Mouse (Mus musculus): ENCODE data around the gene Chrdl2. TPM values are rescaled to one million over a fixed set of nuclear protein-coding genes. Genes with fewer than 3 reads are reported as not detected.
"Not testable (repeated sequence)": the region's sequence is repeated elsewhere in the genome, so short reads cannot be mapped to it uniquely, and the experiment has no call there.

The Chrdl2 gene
- polyA plus RNA-seq, 1 experiment from 2014 or later: 1.1 TPM

GRCm38 (mm10) chr7:100036495-100036894, 30.5 kb downstream of the Chrdl2 start:
- no peak overlapping the region for H3K27ac ChIP-seq (ENCODE audit: low read depth)
- DNase-seq (ENCODE audit: low spot score) (no peak), ATAC-seq (replicated peaks; ENCODE audit: low FRiP score, low TSS enrichment, low read depth) (no peak)
- no peak overlapping the region for H3K9ac ChIP-seq (ENCODE audit: low read length)
- no peak overlapping the region for H3K4me2 ChIP-seq (ENCODE audit: low read length)
- no peaks in the 10 kb centered on the region for H3K27me3 ChIP-seq (replicated peaks; ENCODE audit: control insufficient read depth, insufficient read depth, low read length)
- H3K36me3 ChIP-seq (ENCODE audit: control insufficient read depth, insufficient read depth, low read length): no peaks in the 10 kb centered on the region
- H3K9me3 ChIP-seq (ENCODE audit: control insufficient read depth, low read length): no peaks in the 10 kb centered on the region
- H3K4me1 ChIP-seq (replicated peaks; ENCODE audit: control insufficient read depth, insufficient read depth, low read length): no peaks in the 10 kb centered on the region
- WGBS: 63% methylated on average over 3 of the region's 3 CpGs
- H3K4me3 ChIP-seq (ENCODE audit: low read depth, low read length): no peak overlapping the region

DNA sequence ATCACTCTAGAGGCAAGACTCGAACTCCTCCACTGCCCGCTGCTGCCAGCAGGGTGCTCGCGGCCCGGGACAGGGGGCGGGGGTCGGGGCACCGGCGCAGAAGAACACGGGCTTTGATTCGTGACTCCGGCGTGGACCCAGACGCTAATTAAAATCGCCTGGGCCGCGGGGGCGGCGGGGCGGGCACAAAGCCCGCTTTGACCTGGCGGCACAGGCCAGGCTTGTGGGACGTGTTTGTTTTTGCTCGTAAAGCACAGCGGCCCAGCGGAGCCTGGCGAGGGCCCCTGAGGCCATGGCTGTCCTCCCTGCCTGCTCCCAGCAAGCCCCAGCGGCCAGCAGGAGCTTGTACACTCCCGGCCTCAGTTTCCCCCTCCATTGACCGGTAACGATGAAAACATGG, 36.1 kb downstream of the Chrdl2 start:
- Histone ChIP-seq H3K4me1 (replicated peaks; ENCODE audit: control insufficient read depth, insufficient read depth, low read length) (peaks cover 11% of the 10 kb centered on the region), H3K9me3 (ENCODE audit: control insufficient read depth, low read length) (no peaks in the 10 kb centered on the region), H3K9ac (ENCODE audit: low read length) (no peak overlapping the region), H3K4me3 (ENCODE audit: low read depth, low read length) (no peak overlapping the region), H3K27ac (ENCODE audit: low read depth) (no peak overlapping the region), H3K4me2 (ENCODE audit: low read length) (peak overlapping the region; percentile 1; the same call in 1 of the 2 replicates), H3K36me3 (ENCODE audit: control insufficient read depth, insufficient read depth, low read length) (no peaks in the 10 kb centered on the region), H3K27me3 (replicated peaks; ENCODE audit: control insufficient read depth, insufficient read depth, low read length) (no peaks in the 10 kb centered on the region; the same call in 1 of the 2 replicates)
- WGBS: 20% methylated on average over 31 of the region's 31 CpGs
- DNase-seq (ENCODE audit: low spot score): no peak
- no peak for ATAC-seq (replicated peaks; ENCODE audit: low FRiP score, low TSS enrichment, low read depth)

GRCm38 (mm10) chr7:100043096-100043495, 37.1 kb downstream of the Chrdl2 start:
- H3K9me3 ChIP-seq (ENCODE audit: control insufficient read depth, low read length): no peaks in the 10 kb centered on the region
- no peak overlapping the region for H3K4me3 ChIP-seq (ENCODE audit: low read depth, low read length)
- no peaks in the 10 kb centered on the region; the same call in 1 of the 2 replicates for H3K27me3 ChIP-seq (replicated peaks; ENCODE audit: control insufficient read depth, insufficient read depth, low read length)
- H3K4me1 ChIP-seq (replicated peaks; ENCODE audit: control insufficient read depth, insufficient read depth, low read length): peaks cover 11% of the 10 kb centered on the region
- no peak overlapping the region for H3K4me2 ChIP-seq (ENCODE audit: low read length)
- 89% methylated on average over 5 of the region's 5 CpGs for WGBS
- H3K36me3 ChIP-seq (ENCODE audit: control insufficient read depth, insufficient read depth, low read length): no peaks in the 10 kb centered on the region
- H3K27ac ChIP-seq (ENCODE audit: low read depth): no peak overlapping the region
- no peak overlapping the region for H3K9ac ChIP-seq (ENCODE audit: low read length)
- DNase-seq (ENCODE audit: low spot score) (no peak), ATAC-seq (replicated peaks; ENCODE audit: low FRiP score, low TSS enrichment, low read depth) (no peak)

- Histone ChIP-seq H3K9ac (ENCODE audit: low read length) (no peak overlapping the region), H3K4me2 (ENCODE audit: low read length) (no peak overlapping the region), H3K4me3 (ENCODE audit: low read depth, low read length) (no peak overlapping the region), H3K4me1 (replicated peaks; ENCODE audit: control insufficient read depth, insufficient read depth, low read length) (peaks cover 11% of the 10 kb centered on the region), H3K36me3 (ENCODE audit: control insufficient read depth, insufficient read depth, low read length) (no peaks in the 10 kb centered on the region), H3K27ac (ENCODE audit: low read depth) (no peak overlapping the region), H3K9me3 (ENCODE audit: control insufficient read depth, low read length) (no peaks in the 10 kb centered on the region), H3K27me3 (replicated peaks; ENCODE audit: control insufficient read depth, insufficient read depth, low read length) (no peaks in the 10 kb centered on the region; the same call in 1 of the 2 replicates)
- WGBS: 27% methylated on average over 4 of the region's 4 CpGs
- no peak for ATAC-seq (replicated peaks; ENCODE audit: low FRiP score, low TSS enrichment, low read depth)
- DNase-seq (ENCODE audit: low spot score): no peak
Measured at GRCm38 (mm10) chr7:100043605-100044031, 37.6 kb downstream of the Chrdl2 start.

DNA sequence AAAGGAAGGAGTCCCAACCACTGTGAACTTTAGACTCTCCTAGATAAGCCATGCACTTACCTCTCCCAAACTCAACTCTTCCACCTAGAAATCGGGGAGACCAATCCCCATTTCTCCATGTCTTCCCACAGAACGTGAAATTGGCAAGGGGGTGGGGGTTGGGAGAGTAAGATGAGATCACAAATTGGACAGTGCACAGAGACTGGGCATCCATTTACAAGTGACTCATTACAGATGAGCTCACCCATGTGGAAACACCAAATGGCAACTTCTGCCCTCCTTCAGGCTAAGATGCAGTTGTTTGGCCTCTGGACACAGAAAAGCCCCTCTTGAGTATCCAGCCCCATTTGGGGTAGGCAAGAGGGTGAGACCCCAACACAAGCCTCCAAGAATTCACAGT, 40.5 kb downstream of the Chrdl2 start:
- DNase-seq (ENCODE audit: low spot score) (no peak), ATAC-seq (replicated peaks; ENCODE audit: low FRiP score, low TSS enrichment, low read depth) (no peak)
- Histone ChIP-seq H3K9me3 (ENCODE audit: control insufficient read depth, low read length) (no peaks in the 10 kb centered on the region), H3K27ac (ENCODE audit: low read depth) (no peak overlapping the region), H3K9ac (ENCODE audit: low read length) (no peak overlapping the region), H3K4me1 (replicated peaks; ENCODE audit: control insufficient read depth, insufficient read depth, low read length) (peaks cover 11% of the 10 kb centered on the region), H3K4me3 (ENCODE audit: low read depth, low read length) (no peak overlapping the region), H3K36me3 (ENCODE audit: control insufficient read depth, insufficient read depth, low read length) (no peaks in the 10 kb centered on the region), H3K4me2 (ENCODE audit: low read length) (no peak overlapping the region), H3K27me3 (replicated peaks; ENCODE audit: control insufficient read depth, insufficient read depth, low read length) (no peaks in the 10 kb centered on the region; the same call in 1 of the 2 replicates)
- 75% methylated on average over 2 of the region's 2 CpGs for WGBS

- ATAC-seq (replicated peaks; ENCODE audit: low FRiP score, low TSS enrichment, low read depth) (no peak), DNase-seq (ENCODE audit: low spot score) (no peak)
- no peak overlapping the region for H3K4me3 ChIP-seq (ENCODE audit: low read depth, low read length)
- H3K27me3 ChIP-seq (replicated peaks; ENCODE audit: control insufficient read depth, insufficient read depth, low read length): no peaks in the 10 kb centered on the region
- H3K36me3 ChIP-seq (ENCODE audit: control insufficient read depth, insufficient read depth, low read length): no peaks in the 10 kb centered on the region
- H3K4me1 ChIP-seq (replicated peaks; ENCODE audit: control insufficient read depth, insufficient read depth, low read length): no peaks in the 10 kb centered on the region
- H3K4me2 ChIP-seq (ENCODE audit: low read length): no peak overlapping the region
- no peak overlapping the region for H3K27ac ChIP-seq (ENCODE audit: low read depth)
- no peak overlapping the region for H3K9ac ChIP-seq (ENCODE audit: low read length)
- WGBS: 63% methylated on average over 4 of the region's 4 CpGs
- no peaks in the 10 kb centered on the region for H3K9me3 ChIP-seq (ENCODE audit: control insufficient read depth, low read length)
Measured at GRCm38 (mm10) chr7:100051904-100052303, 45.9 kb downstream of the Chrdl2 start.

DNA sequence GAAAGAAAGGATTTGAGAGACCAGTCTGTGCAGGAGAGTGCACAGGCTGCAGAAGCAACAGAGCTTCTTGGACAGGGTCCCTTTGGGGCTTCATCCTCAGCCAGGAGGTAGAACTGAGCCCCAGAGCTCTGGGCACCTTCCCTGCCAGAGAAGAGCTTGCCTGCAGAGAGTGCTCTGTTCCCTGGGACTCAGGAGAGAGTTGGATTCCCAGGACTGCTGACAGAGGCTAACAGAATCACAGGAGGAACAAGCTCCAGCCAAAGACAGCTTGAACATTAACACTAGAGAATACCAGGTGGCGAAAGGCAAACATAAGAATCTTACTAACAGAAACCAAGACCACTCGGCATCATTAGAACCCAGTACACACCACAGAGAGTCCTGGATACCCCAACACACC, 47.0 kb downstream of the Chrdl2 start:
- H3K4me2 ChIP-seq (ENCODE audit: low read length); H3K9ac ChIP-seq (ENCODE audit: low read length); H3K27ac ChIP-seq (ENCODE audit: low read depth); ATAC-seq (replicated peaks; ENCODE audit: low FRiP score, low TSS enrichment, low read depth); H3K9me3 ChIP-seq (ENCODE audit: control insufficient read depth, low read length); H3K4me1 ChIP-seq (replicated peaks; ENCODE audit: control insufficient read depth, insufficient read depth, low read length); H3K27me3 ChIP-seq (replicated peaks; ENCODE audit: control insufficient read depth, insufficient read depth, low read length); DNase-seq (ENCODE audit: low spot score); H3K36me3 ChIP-seq (ENCODE audit: control insufficient read depth, insufficient read depth, low read length); H3K4me3 ChIP-seq (ENCODE audit: low read depth, low read length): not testable (repeated sequence)
- 85% methylated on average over 2 of the region's 2 CpGs for WGBS

DNA sequence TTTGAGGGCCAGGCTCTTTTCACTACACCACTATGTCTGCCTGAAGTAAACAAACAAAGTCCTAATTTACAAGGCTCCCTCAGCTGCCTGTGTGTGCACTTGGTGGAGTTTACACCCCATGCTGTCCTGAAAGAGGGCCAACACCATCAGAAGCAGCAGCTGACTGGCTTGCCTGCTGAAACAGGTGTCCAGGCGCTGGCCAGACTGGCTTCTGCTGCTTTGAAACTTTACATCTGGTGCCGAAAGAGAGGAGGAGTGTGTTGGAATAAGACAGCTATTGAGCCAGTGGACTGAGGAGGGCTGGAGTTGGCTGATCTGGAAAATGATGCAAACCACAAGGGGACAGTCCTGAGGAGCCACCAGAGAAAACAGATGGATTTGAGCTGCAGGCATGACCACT, 68.0 kb downstream of the Chrdl2 start:
- Histone ChIP-seq H3K36me3 (ENCODE audit: control insufficient read depth, insufficient read depth, low read length) (peaks cover under 1% of the 10 kb centered on the region; the same call in 1 of the 2 replicates), H3K9me3 (ENCODE audit: control insufficient read depth, low read length) (no peaks in the 10 kb centered on the region), H3K4me1 (replicated peaks; ENCODE audit: control insufficient read depth, insufficient read depth, low read length) (peaks cover 6% of the 10 kb centered on the region; the same call in 1 of the 2 replicates), H3K27me3 (replicated peaks; ENCODE audit: control insufficient read depth, insufficient read depth, low read length) (no peaks in the 10 kb centered on the region), H3K4me2 (ENCODE audit: low read length) (no peak overlapping the region), H3K9ac (ENCODE audit: low read length) (no peak overlapping the region), H3K27ac (ENCODE audit: low read depth) (no peak overlapping the region), H3K4me3 (ENCODE audit: low read depth, low read length) (no peak overlapping the region)
- ATAC-seq (replicated peaks; ENCODE audit: low FRiP score, low TSS enrichment, low read depth) (0 out of 2 replicates have a peak, but pooled peaks have one; percentile 23), DNase-seq (ENCODE audit: low spot score) (peak; percentile 53)
- WGBS: 49% methylated on average over 2 of the region's 2 CpGs

DNA sequence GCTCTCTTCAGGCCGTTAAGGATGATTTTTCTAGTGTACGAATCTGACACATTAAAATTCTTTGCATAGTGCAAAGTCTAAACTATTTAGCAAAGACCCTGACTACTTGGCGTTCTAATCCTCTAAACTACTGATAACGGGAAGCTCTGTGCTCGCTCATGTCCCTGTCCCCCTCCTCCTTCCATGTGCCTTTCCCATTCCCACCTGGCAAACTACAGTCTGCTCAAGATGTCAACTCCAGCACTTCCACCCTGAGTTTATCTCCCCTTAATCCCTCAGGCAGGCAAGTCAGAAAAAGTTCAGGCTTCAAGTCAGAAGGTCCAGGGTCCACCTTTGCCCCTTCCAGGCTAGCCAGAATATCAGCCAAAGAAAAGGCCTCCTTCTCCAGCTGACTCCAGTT, 70.3 kb downstream of the Chrdl2 start:
- H3K4me1 ChIP-seq (replicated peaks; ENCODE audit: control insufficient read depth, insufficient read depth, low read length): peaks cover 6% of the 10 kb centered on the region; the same call in 1 of the 2 replicates
- WGBS: 42% methylated on average over 5 of the region's 5 CpGs
- no peak overlapping the region for H3K4me3 ChIP-seq (ENCODE audit: low read depth, low read length)
- H3K9me3 ChIP-seq (ENCODE audit: control insufficient read depth, low read length): no peaks in the 10 kb centered on the region
- peaks cover 6% of the 10 kb centered on the region; the same call in 1 of the 2 replicates for H3K36me3 ChIP-seq (ENCODE audit: control insufficient read depth, insufficient read depth, low read length)
- ATAC-seq (replicated peaks; ENCODE audit: low FRiP score, low TSS enrichment, low read depth) (no peak), DNase-seq (ENCODE audit: low spot score) (no peak)
- H3K27me3 ChIP-seq (replicated peaks; ENCODE audit: control insufficient read depth, insufficient read depth, low read length): no peaks in the 10 kb centered on the region
- no peak overlapping the region for H3K4me2 ChIP-seq (ENCODE audit: low read length)
- no peak overlapping the region for H3K9ac ChIP-seq (ENCODE audit: low read length)
- no peak overlapping the region for H3K27ac ChIP-seq (ENCODE audit: low read depth)
